Mouse (Mus musculus) liver, embryonic 14.5 days (tissue): ENCODE measurements at regions not wholly inside any gene's neighbourhood (a gene's known extent, or its start where the extent isn't known, plus 50 kb on each side); places are given as distances from the start of the nearest gene placed in this dataset.

Experiments used
- ATAC-seq: fragments of 200-750 bp; cut with Nextera tagmentation; 2 replicates; pipeline ENCODE4 v1.8.0; 2017; ENCODE audit warnings: moderate number of reproducible peaks, mild to moderate bottlenecking, moderate library complexity; ENCODE audit not compliant: insufficient read depth
- DNase-seq, 3 experiments: peaks; one replicate each; pipeline ENCODE4 v3.0.0-alpha.2; 2012 to 2013; ENCODE audit warnings: low read depth in 3 of 3, low spot score in 3 of 3
- H3K27ac ChIP-seq: fragments of 300-500 bp; sonication (generic); 2 replicates; pipeline ENCODE4 v1.5.1; 2014; ENCODE audit warnings: moderate library complexity, mild to moderate bottlenecking, control low read depth, inconsistent platforms
- H3K27me3 ChIP-seq: fragments of 300-500 bp; sonication (generic); 2 replicates; pipeline ENCODE4 v1.6.1; 2014; ENCODE audit warnings: mild to moderate bottlenecking, low read length, moderate library complexity; ENCODE audit not compliant: control insufficient read depth, insufficient read depth
- H3K36me3 ChIP-seq: fragments of 300-500 bp; sonication (generic); replicated peaks from 2 replicates; pipeline ENCODE4 v1.6.1; 2014; ENCODE audit warnings: low read depth; ENCODE audit not compliant: control insufficient read depth, insufficient read depth
- H3K4me1 ChIP-seq, 2 experiments: fragments of 200-500 bp in 1 of 2; fragments of 300-500 bp in 1 of 2; sonication (generic) in 1 of 2; replicated peaks; 2 replicates each; pipeline ENCODE4 v1.6.1; 2012 to 2014; ENCODE audit warnings: antibody characterized with exemption in 1 of 2, inconsistent platforms in 1 of 2, low read length in 1 of 2; ENCODE audit not compliant: control insufficient read depth in 2 of 2, insufficient read depth in 2 of 2
- H3K4me2 ChIP-seq: fragments of 300-500 bp; sonication (generic); 2 replicates; pipeline ENCODE4 v1.6.1; 2014; ENCODE audit warnings: low read depth, mild to moderate bottlenecking, control low read depth, moderate library complexity
- H3K4me3 ChIP-seq, 2 experiments: fragments of 200-500 bp in 1 of 2; fragments of 300-500 bp in 1 of 2; sonication (generic) in 1 of 2; 2 replicates each; pipeline ENCODE4 v1.5.1; 2012 to 2014; ENCODE audit warnings: low read depth in 2 of 2, low read length in 2 of 2, mild to moderate bottlenecking in 2 of 2, control low read depth in 1 of 2, inconsistent platforms in 1 of 2, moderate library complexity in 1 of 2; ENCODE audit not compliant: insufficient read depth in 1 of 2
- H3K9ac ChIP-seq: fragments of 300-500 bp; sonication (generic); replicated peaks from 2 replicates; pipeline ENCODE4 v1.6.1; 2014; ENCODE audit warnings: mild to moderate bottlenecking, control low read depth, moderate library complexity
- H3K9me3 ChIP-seq: fragments of 300-500 bp; sonication (generic); 2 replicates; pipeline ENCODE4 v1.6.1; 2016; ENCODE audit warnings: low read length, mixed read lengths; ENCODE audit not compliant: control insufficient read depth
- CTCF ChIP-seq: IDR thresholded peaks from 2 replicates; pipeline ENCODE4 v1.5.1; 2016; ENCODE audit warnings: antibody characterized with exemption, low read depth, control low read depth
- EP300 ChIP-seq: IDR thresholded peaks from 2 replicates; pipeline ENCODE4 v1.6.1; 2016; ENCODE audit warnings: antibody characterized with exemption, low read depth
- WGBS: fragments of 180-500 bp; shearing (Covaris S2); extraction: QIAGEN DNeasy Blood & Tissue Kit; methylation state at CpG from one replicate; pipeline ENCODE4 v1.1.7; 2014; ENCODE audit not compliant: insufficient replicate concordance; 5-methylcytosine and 5-hydroxymethylcytosine counted together

- TF ChIP-seq EP300 (no peak), CTCF (no peak)
- 54% methylated on average over 1 of the region's 1 CpGs for WGBS
- no peak for ATAC-seq
- Histone ChIP-seq H3K4me1 (no peaks in the 10 kb centered on the region), H3K9ac (no peak overlapping the region), H3K27ac (no peak overlapping the region), H3K4me3 (no peak overlapping the region), H3K36me3 (no peaks in the 10 kb centered on the region), H3K9me3 (no peaks in the 10 kb centered on the region), H3K4me2 (no peak overlapping the region), H3K27me3 (no peaks in the 10 kb centered on the region)
- DNase-seq = no peak
Measured at GRCm38 (mm10) chr11:17359698-17360254, 102.4 kb downstream of the C1d start.

DNA sequence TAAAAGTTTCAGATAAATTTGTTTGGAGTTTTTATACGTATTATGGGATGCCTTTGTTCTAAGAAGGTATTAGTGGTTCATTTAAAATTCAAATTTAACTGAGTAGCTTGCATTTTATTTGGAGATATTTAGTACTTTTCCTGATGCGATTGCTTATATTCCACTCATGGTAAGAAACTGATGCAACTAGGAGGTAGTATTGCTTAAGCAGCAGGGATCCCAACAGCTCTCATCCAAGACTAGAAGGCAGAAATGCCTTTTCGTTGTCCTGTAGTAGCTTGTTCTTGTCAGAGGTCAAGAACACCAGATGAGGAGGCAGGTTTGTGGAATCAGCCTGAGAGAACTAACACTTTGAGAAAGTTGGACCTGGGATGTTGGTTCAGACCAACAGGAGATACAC, 120.5 kb downstream of the C1d start:
- Histone ChIP-seq H3K27me3 (no peaks in the 10 kb centered on the region), H3K4me1 (no peaks in the 10 kb centered on the region), H3K9ac (no peak overlapping the region), H3K4me2 (no peak overlapping the region), H3K4me3 (no peak overlapping the region), H3K9me3 (no peaks in the 10 kb centered on the region), H3K27ac (no peak overlapping the region), H3K36me3 (no peaks in the 10 kb centered on the region)
- DNase-seq (no peak), ATAC-seq (no peak)
- 54% methylated on average over 3 of the region's 3 CpGs for WGBS
- TF ChIP-seq EP300 (no peak), CTCF (no peak)

DNA sequence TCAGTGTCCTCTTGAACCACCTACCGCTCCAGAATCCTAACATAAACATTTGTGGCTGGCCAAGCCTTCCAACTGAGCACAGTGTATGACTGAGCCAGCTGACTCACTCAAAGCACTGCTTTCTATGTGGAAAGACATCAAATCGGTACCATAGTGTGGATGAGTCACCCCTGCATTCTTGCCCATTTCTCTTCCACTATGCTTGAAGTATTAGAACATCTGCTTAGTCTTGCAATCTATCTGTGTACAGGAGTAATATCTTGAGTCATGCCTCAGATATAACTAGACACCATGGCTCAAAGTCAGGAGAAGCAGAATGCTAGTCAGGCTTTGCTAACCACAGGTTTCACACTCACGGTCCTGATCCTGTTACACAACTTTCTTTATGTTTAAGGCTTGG, 129.4 kb downstream of the C1d start:
- Histone ChIP-seq H3K27me3 (no peaks in the 10 kb centered on the region), H3K4me2 (no peak overlapping the region), H3K4me1 (no peaks in the 10 kb centered on the region), H3K4me3 (no peak overlapping the region), H3K36me3 (no peaks in the 10 kb centered on the region), H3K9ac (no peak overlapping the region), H3K9me3 (no peaks in the 10 kb centered on the region), H3K27ac (no peak overlapping the region)
- TF ChIP-seq CTCF (no peak), EP300 (no peak)
- DNase-seq (no peak), ATAC-seq (no peak)
- 50% methylated on average over 3 of the region's 3 CpGs for WGBS

DNA sequence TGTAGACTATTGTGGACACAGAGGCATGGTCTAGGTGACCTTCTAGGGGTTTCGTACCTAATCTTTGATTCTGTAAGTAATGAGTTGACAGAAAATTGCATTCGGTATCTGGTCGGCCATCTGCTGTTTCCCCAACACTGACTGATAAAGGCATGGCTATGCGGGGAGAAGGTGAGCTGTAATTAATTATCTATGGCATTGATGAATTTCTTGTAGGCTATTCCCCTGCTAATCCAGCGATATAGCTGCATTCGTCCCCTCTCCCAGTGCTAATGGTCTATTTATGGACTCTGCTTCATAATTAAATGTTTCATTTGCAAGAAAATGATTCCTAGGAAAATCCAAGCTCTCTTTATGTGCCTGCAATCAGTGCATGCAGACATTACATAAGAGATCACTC, 136.5 kb downstream of the C1d start:
- H3K4me3 ChIP-seq = no peak overlapping the region
- H3K27ac ChIP-seq = no peak overlapping the region
- no peak overlapping the region for H3K9ac ChIP-seq
- DNase-seq (no peak), ATAC-seq (no peak)
- 54% methylated on average over 6 of the region's 6 CpGs for whole genome bisulfite sequencing
- H3K4me2 ChIP-seq = no peak overlapping the region
- H3K36me3 ChIP-seq = no peaks in the 10 kb centered on the region
- no peaks in the 10 kb centered on the region for H3K27me3 ChIP-seq
- TF ChIP-seq EP300 (no peak), CTCF (no peak)
- no peaks in the 10 kb centered on the region for H3K9me3 ChIP-seq
- no peaks in the 10 kb centered on the region for H3K4me1 ChIP-seq

DNA sequence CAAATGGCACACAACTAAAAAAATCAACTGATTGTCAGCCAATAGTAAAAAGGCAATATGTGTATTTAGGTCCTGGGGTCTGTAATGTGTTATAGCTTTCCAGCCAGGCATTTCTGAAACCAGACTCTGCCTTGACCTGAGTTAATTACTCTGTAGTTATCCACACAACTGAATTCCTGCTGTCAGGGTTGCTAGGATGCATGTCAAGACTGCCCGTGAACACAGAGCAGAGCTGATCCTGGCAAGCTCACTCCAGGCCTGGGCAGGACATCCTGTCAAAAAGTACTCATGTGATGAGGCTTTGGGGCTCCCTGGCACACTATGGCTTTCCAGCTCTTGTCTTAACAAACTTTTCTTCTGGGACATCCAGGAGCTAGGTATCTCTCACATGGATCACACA, 157.2 kb downstream of the C1d start:
- Histone ChIP-seq H3K4me1 (no peaks in the 10 kb centered on the region), H3K4me3 (no peak overlapping the region)
- 27% methylated on average over 1 of the region's 1 CpGs for WGBS

More for the DNA sequence above, 157.2 kb downstream of the C1d start:
- H3K9ac ChIP-seq = no peak overlapping the region
- H3K36me3 ChIP-seq = no peaks in the 10 kb centered on the region
- DNase-seq (no peak), ATAC-seq (no peak)
- H3K4me2 ChIP-seq = no peak overlapping the region
- no peaks in the 10 kb centered on the region for H3K27me3 ChIP-seq
- TF ChIP-seq EP300 (no peak), CTCF (no peak)
- H3K27ac ChIP-seq = no peak overlapping the region
- no peaks in the 10 kb centered on the region for H3K9me3 ChIP-seq
